Mouse (Mus musculus): Measurements from ENCODE around the gene Actr5. TPM values are rescaled to one million over a fixed set of nuclear protein-coding genes. Genes with fewer than 3 reads are reported as not detected.

The Actr5 gene
- polyA plus RNA-seq, 1 experiment from 2014 or later, result 6.6 TPM

DNA sequence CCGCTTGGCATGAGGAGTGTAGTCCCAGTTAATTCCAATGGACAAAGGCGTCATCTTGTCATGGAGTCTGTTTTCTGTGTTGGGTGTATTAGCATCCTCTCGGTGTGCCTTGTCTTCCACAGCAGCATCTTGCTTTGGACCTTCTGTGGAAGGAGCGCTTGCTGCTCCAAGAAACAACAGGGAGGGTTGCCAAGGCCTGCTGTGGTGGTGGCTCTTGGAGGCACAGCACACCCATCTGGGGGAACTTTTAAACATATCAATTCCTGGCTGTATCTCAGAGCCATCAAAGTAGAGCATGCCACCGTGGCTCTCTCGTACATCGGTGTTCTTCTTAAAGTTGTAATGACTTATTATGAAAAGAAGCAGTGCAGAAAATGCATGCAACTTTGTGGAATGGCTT is 54.4 kb downstream of the Actr5 start:
- Histone ChIP-seq H3K4me3 (ENCODE audit: low read depth, low read length) (no peak overlapping the region), H3K4me1 (ENCODE audit: insufficient read depth, low read depth, low read length) (peaks cover 9% of the 10 kb centered on the region), H3K4me2 (replicated peaks; ENCODE audit: low read depth, low read length) (no peak overlapping the region), H3K27ac (ENCODE audit: low read length) (no peak overlapping the region), H3K9ac (replicated peaks; ENCODE audit: low read depth) (no peak overlapping the region), H3K9me3 (ENCODE audit: low read length) (no peaks in the 10 kb centered on the region), H3K27me3 (replicated peaks; ENCODE audit: insufficient read depth, low read length) (no peaks in the 10 kb centered on the region), H3K36me3 (ENCODE audit: insufficient read depth, low read length) (no peaks in the 10 kb centered on the region)
- DNase-seq (ENCODE audit: low spot score) (no peak), ATAC-seq (no peak)
- WGBS, result 90% methylated on average over 7 of the region's 7 CpGs
- no peak for TF ChIP-seq EP300 (IDR thresholded peaks at IDR 0.05)

DNA sequence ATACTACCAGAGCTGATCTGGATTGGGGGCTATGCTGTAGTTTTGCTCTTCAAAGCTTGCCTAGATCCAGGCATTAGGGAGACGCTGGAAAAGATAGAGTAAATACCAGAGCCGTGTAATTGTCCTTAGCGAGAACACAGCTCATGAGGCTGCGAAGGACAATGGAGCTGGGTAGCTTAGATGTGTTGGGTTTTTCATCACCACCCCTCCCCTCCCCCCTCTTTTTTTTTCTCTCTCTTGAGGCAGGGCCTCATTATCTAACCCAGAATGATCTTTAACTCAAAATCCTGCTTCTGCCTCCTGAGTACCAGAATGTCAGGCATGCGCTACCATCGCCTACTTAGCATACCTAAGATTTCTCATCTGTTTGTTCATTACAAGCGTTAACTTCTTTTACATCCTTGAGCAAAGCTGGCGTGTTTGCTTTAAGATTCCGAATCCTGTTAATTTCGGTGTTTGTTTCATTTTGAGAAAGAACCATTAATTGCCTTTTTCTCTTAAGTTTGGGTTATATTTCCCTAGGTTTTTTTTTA is 55.7 kb downstream of the Actr5 start:
- ATAC-seq, result peak; percentile 70
- DNase-seq (ENCODE audit: low spot score), result peak; percentile 57
- Histone ChIP-seq H3K9me3 (ENCODE audit: low read length) (no peaks in the 10 kb centered on the region), H3K27ac (ENCODE audit: low read length) (0 out of 2 replicates have a peak overlapping the region, but pooled peaks have one; percentile 17), H3K4me2 (replicated peaks; ENCODE audit: low read depth, low read length) (no peak overlapping the region), H3K4me3 (ENCODE audit: low read depth, low read length) (no peak overlapping the region), H3K4me1 (ENCODE audit: insufficient read depth, low read depth, low read length) (peaks cover 9% of the 10 kb centered on the region), H3K27me3 (replicated peaks; ENCODE audit: insufficient read depth, low read length) (no peaks in the 10 kb centered on the region), H3K36me3 (ENCODE audit: insufficient read depth, low read length) (no peaks in the 10 kb centered on the region), H3K9ac (replicated peaks; ENCODE audit: low read depth) (no peak overlapping the region)
- WGBS, result 53% methylated on average over 10 of the region's 10 CpGs
- TF ChIP-seq CTCF (IDR thresholded peaks at IDR 0.05) (no peak), EP300 (IDR thresholded peaks at IDR 0.05) (peak; percentile 92)

DNA sequence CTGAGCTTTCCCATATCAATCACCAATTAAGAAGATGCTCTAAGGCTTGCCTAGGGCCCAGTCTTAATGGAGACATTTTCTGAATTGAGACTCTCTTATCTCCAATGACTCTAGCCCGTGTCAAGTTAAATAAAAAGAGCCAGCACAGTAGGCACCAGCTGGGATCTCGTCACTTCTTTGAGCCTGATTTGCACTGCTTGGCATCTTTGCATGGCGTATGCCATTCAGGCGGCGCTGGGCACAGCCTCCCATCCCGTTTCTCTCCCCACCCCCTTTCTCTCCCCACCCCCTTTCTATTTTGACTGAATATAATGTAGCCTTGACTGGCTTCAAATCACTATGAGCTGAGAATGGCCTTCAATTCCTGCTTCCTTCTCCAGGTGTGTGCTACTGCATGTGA is 57.0 kb downstream of the Actr5 start:
- no peak overlapping the region for H3K4me3 ChIP-seq (ENCODE audit: low read depth, low read length)
- WGBS, result 64% methylated on average over 6 of the region's 6 CpGs
- no peaks in the 10 kb centered on the region for H3K27me3 ChIP-seq (replicated peaks; ENCODE audit: insufficient read depth, low read length)
- no peaks in the 10 kb centered on the region for H3K9me3 ChIP-seq (ENCODE audit: low read length)
- peaks cover 9% of the 10 kb centered on the region for H3K4me1 ChIP-seq (ENCODE audit: insufficient read depth, low read depth, low read length)
- H3K27ac ChIP-seq (ENCODE audit: low read length), result 0 out of 2 replicates have a peak overlapping the region, but pooled peaks have one; percentile 20
- ATAC-seq, result no peak
- no peaks in the 10 kb centered on the region for H3K36me3 ChIP-seq (ENCODE audit: insufficient read depth, low read length)
- H3K9ac ChIP-seq (replicated peaks; ENCODE audit: low read depth), result no peak overlapping the region
- DNase-seq (ENCODE audit: low spot score), result no peak
- H3K4me2 ChIP-seq (replicated peaks; ENCODE audit: low read depth, low read length), result no peak overlapping the region
- TF ChIP-seq CTCF (IDR thresholded peaks at IDR 0.05), result no peak
- no peak for TF ChIP-seq EP300 (IDR thresholded peaks at IDR 0.05)

DNA sequence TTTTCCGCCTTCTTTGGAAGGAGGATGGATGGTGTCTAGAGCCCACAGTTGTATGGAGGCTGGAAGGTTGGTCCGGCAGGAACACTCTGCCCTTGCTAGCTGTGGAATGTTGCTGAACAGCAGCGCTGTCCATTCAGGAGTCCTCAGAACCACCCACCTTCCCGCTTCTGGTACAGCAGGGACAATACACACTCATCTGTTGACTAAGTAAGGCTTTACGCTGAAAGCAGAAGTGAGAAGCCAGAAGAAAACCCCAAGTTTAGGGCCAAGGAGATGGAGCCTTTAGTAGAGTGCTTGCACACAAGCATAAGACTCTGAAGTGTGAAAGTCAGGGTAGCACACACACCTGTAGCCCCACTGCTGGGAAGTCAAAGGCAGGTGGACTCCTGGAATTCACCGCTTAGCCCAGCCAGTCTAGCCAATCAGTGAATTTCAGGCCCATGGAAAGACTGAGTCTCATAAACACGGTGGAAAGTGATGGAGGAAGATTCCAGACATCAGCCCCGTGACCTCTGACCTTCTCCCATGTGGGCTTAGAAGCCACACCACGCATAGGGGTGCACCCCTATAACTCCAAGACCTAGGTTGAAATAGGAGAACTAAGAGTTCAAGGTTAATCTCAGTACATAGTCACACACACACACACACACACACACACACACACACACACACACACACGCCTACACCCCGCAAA is 57.8 kb downstream of the Actr5 start:
- H3K4me2 ChIP-seq (replicated peaks; ENCODE audit: low read depth, low read length), result no peak overlapping the region
- H3K27ac ChIP-seq (ENCODE audit: low read length), result no peak overlapping the region
- no peaks in the 10 kb centered on the region for H3K27me3 ChIP-seq (replicated peaks; ENCODE audit: insufficient read depth, low read length)
- WGBS, result 38% methylated on average over 11 of the region's 11 CpGs
- H3K9me3 ChIP-seq (ENCODE audit: low read length), result no peaks in the 10 kb centered on the region
- H3K4me1 ChIP-seq (ENCODE audit: insufficient read depth, low read depth, low read length), result peaks cover 9% of the 10 kb centered on the region
- H3K9ac ChIP-seq (replicated peaks; ENCODE audit: low read depth), result no peak overlapping the region
- ATAC-seq (peak; percentile 49), DNase-seq (ENCODE audit: low spot score) (no peak)
- TF ChIP-seq CTCF (IDR thresholded peaks at IDR 0.05) (no peak), EP300 (IDR thresholded peaks at IDR 0.05) (peak; percentile 56)
- no peak overlapping the region for H3K4me3 ChIP-seq (ENCODE audit: low read depth, low read length)
- H3K36me3 ChIP-seq (ENCODE audit: insufficient read depth, low read length), result no peaks in the 10 kb centered on the region

DNA sequence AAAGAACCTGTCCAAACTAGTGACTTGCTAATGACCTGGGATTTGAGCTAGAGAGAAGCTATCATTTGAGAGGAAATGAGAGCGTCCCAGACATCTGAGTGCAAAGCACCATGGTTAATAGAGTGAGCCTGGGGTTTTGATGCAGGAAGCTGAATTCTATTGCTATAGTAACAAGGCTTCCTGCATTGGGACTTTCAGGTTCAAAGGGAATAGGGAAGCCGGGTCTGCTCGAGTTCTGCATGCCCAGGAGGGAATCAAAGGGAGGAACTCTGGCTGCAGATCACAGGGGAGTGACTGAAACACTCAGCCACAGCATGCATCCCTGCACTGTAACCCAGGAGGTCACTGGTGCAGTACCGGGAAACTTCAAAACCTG is 58.3 kb downstream of the Actr5 start:
- DNase-seq (ENCODE audit: low spot score) (no peak), ATAC-seq (no peak)
- Histone ChIP-seq H3K9me3 (ENCODE audit: low read length) (no peaks in the 10 kb centered on the region), H3K9ac (replicated peaks; ENCODE audit: low read depth) (no peak overlapping the region), H3K27me3 (replicated peaks; ENCODE audit: insufficient read depth, low read length) (no peaks in the 10 kb centered on the region), H3K4me2 (replicated peaks; ENCODE audit: low read depth, low read length) (no peak overlapping the region), H3K4me3 (ENCODE audit: low read depth, low read length) (no peak overlapping the region), H3K4me1 (ENCODE audit: insufficient read depth, low read depth, low read length) (peaks cover 9% of the 10 kb centered on the region), H3K27ac (ENCODE audit: low read length) (no peak overlapping the region), H3K36me3 (ENCODE audit: insufficient read depth, low read length) (no peaks in the 10 kb centered on the region)
- whole genome bisulfite sequencing, result 10% methylated on average over 4 of the region's 4 CpGs
- TF ChIP-seq EP300 (IDR thresholded peaks at IDR 0.05), result no peak
- no peak for TF ChIP-seq CTCF (IDR thresholded peaks at IDR 0.05)

- no peaks in the 10 kb centered on the region for H3K27me3 ChIP-seq (replicated peaks; ENCODE audit: insufficient read depth, low read length)
- H3K9ac ChIP-seq (replicated peaks; ENCODE audit: low read depth), result no peak overlapping the region
- no peak for ATAC-seq
- no peak overlapping the region for H3K4me3 ChIP-seq (ENCODE audit: low read depth, low read length)
- no peaks in the 10 kb centered on the region for H3K9me3 ChIP-seq (ENCODE audit: low read length)
- peaks cover 9% of the 10 kb centered on the region for H3K4me1 ChIP-seq (ENCODE audit: insufficient read depth, low read depth, low read length)
- WGBS, result 49% methylated on average over 9 of the region's 9 CpGs
- no peak for TF ChIP-seq EP300 (IDR thresholded peaks at IDR 0.05)
- TF ChIP-seq CTCF (IDR thresholded peaks at IDR 0.05), result no peak
- H3K36me3 ChIP-seq (ENCODE audit: insufficient read depth, low read length), result no peaks in the 10 kb centered on the region
- no peak for DNase-seq (ENCODE audit: low spot score)
- no peak overlapping the region for H3K27ac ChIP-seq (ENCODE audit: low read length)
- H3K4me2 ChIP-seq (replicated peaks; ENCODE audit: low read depth, low read length), result no peak overlapping the region
Measured at GRCm38 (mm10) chr2:158684247-158684843, 59.7 kb downstream of the Actr5 start.
